Mouse (Mus musculus) left cerebral cortex, postnatal 36 days (tissue): ENCODE measurements around the gene Xcr1. TPM values are rescaled to one million over a fixed set of nuclear protein-coding genes. Genes with fewer than 3 reads are reported as not detected.

Experiments
- DNase-seq, 2 experiments: peaks; one replicate each; pipeline ENCODE4 v3.0.0; 2021 to 2022; ENCODE audit warnings: low spot score in 2 of 2, mixed read lengths in 1 of 2
- intact Hi-C: fragments of 180-260 bp; cut with DNase I; formaldehyde crosslinking; loops from one replicate; pipeline ENCODE4 v1.15.1; 2025
- total RNA-seq, 2 experiments: library from RNA; stranded (reverse); gene quantifications; 2 replicates each; pipeline ENCODE4 v1.2.3; 2021

Gene Xcr1
- total RNA-seq, 2 experiments from 2014 or later: not detected

- intact Hi-C loops: no loop called here
- no peak for DNase-seq
These were observed 43.2 kb downstream of the Xcr1 start for GRCm38 (mm10) chr9:123818601-123819000.

GRCm38 (mm10) chr9:123815996-123816395 lies 45.8 kb downstream of the Xcr1 start:
- intact Hi-C loops: no loop called here
- no peak for DNase-seq

DNA sequence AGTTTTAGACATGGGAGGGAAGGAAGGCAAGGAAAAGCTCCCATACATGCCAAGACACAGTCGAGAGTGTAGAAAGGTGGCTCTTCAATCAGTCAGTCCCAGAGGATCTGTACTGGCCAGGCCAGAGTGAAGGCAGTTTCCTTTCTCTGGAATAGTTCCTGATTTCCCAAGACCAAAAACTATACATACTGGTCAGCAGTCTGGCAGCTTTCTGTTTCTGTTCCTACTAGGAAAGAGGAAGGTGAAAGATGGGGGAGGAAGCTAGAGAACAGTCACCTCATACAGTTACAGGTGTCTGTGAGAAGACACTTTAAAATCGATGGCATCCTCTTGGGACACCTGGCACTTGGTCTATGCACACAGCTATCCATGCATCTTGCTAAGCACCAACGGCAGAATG lies 46.4 kb downstream of the Xcr1 start:
- DNase-seq: no peak
- intact Hi-C loops: no loop called here

- intact Hi-C loops: no loop called here
- no peak for DNase-seq
These were observed 47.0 kb downstream of the Xcr1 start for GRCm38 (mm10) chr9:123814821-123815220.

DNA sequence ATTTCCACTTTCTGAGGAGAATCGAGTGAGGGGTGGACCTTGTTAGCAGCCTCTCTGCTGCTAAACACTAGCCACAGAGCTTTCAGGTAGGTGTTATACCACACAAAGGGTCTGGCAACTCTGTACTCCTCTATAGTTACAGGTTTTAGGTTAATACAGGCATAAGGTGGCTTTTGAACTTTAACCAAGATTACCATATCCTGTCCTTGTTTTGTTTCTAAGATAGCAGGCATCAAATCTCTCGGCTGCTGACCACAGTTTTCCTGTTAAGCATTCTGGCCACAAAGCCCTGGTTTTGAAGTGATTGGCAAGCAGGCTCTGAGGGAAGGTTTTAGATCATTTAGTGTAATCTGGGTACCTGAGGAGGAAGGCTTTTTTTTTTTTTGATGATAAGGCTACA lies 47.5 kb downstream of the Xcr1 start:
- DNase-seq: no peak
- intact Hi-C loops: no loop called here

DNA sequence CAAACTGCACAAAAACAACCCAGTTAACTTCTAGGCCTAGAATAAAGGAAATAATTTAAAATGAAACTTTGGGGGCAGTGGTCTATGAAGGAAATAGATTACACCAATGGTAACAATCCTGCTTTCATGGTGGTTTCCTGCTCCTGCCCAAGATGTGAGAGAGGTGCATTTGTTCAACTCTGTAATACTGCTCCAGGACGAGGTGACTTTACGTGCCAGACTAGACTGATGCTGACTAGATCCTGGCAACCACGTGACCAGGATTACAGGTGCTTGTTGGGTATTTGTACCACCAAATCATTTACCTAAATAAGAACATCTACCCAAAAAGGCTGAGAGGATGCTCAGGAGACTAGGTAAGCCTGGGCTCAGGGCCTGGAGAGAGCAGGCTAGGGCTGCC lies 50.0 kb downstream of the Xcr1 start:
- intact Hi-C loops: no loop called here
- DNase-seq: no peak

DNA sequence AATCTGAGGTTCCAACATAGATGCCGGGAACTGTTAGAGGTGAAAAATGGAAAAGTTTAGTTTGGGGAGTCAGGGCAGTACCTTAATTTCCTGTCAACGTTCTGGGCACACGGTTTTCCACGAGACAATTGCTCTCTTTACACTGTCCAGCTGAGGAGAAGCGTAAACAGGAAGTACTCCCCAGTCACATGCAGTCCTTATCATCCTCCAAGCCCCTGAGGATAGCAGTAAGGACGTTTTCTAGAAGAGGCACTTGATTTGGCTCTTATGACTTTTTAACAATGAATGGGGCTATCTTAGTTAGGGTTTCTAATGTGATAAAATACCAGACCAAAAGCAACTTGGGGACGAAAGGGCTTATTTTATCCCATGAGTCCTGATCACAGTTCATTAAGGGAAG lies 53.2 kb downstream of the Xcr1 start:
- intact Hi-C loops: no loop called here
- no peak for DNase-seq

- DNase-seq: no peak
- intact Hi-C loops: no loop called here
These were observed 55.6 kb downstream of the Xcr1 start, which contains the start of gene Cxcr6 for GRCm38 (mm10) chr9:123806267-123806666. TSS of gene Cxcr6 (plus strand) at chr9:123806475.

GRCm38 (mm10) chr9:123805241-123805640 lies 56.6 kb downstream of the Xcr1 start:
- intact Hi-C loops: no loop called here
- DNase-seq: no peak

GRCm38 (mm10) chr9:123802896-123803295 lies 58.9 kb downstream of the Xcr1 start:
- intact Hi-C loops: no loop called here
- no peak for DNase-seq

GRCm38 (mm10) chr9:123802421-123802820 lies 59.4 kb downstream of the Xcr1 start:
- intact Hi-C loops: no loop called here
- no peak for DNase-seq

Other genes starting within 250 kb of the Xcr1 start
- gene Slc6a20b, start 229.5 kb downstream of the Xcr1 start, total RNA-seq: under 1 TPM; 0.27 to 0.86 TPM
- gene Ccr9, start 183.6 kb downstream of the Xcr1 start, total RNA-seq: under 1 TPM in 1 of 2 experiments, not detected in 1; 0.14 TPM
- 10 to 100 TPM; 17.9 to 21.2 TPM for gene Slc6a20a, start 183.1 kb downstream of the Xcr1 start, total RNA-seq
- gene Lztfl1, start 144.3 kb downstream of the Xcr1 start, total RNA-seq: 10 to 100 TPM; 55.8 to 77.4 TPM
- not detected for gene Cxcr6, start 55.6 kb downstream of the Xcr1 start, total RNA-seq
- 10 to 100 TPM; 21.7 to 35.5 TPM for gene Fyco1, start 10.1 kb downstream of the Xcr1 start, total RNA-seq
- gene Ccr1, start 106.7 kb upstream of the Xcr1 start, total RNA-seq: under 1 TPM; 0.17 to 0.50 TPM
- not detected for gene Ccr1l1, start 116.4 kb upstream of the Xcr1 start, total RNA-seq
- not detected for gene Ccr3, start 159.9 kb upstream of the Xcr1 start, total RNA-seq
- under 1 TPM; 0.29 to 0.39 TPM for gene Ccr2, start 239.9 kb upstream of the Xcr1 start, total RNA-seq